Mouse (Mus musculus): ENCODE measurements at regions not wholly inside any gene's neighbourhood (a gene's known extent, or its start where the extent isn't known, plus 50 kb on each side); places are given as distances from the start of the nearest gene placed in this dataset.

DNA sequence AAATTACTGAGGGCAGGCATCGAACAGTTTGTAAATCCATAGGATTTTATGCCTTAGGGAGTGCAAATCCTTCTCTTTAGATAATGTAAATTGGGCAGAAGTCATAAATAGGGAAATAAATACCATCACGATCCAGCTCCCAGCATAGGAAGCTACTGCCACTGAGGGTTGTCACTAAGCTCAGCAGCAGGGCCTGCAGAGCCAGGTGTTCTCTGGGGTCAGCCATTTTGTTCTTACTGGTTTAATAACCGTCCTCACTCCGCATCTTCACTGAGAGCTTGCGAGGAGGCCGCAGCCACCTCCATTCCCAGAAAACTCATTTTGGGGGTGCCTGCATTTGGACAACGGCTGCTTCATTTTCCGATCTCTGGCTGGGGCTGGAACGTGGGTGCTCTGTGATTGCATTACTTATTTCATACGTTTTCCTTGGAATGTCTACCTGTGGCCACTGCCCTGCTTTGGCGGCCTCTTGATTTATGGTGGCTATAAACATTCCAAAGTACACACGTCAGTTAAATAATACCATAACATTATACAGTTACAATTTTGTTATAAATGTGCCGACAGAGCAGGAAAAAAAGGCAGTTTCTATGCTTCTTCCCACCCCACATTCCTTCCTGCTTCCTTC is 97.9 kb upstream of the Stx16 start:
- Histone ChIP-seq H3K4me3 (ENCODE audit: low read depth, low read length) (no peak overlapping the region), H3K27me3 (ENCODE audit: insufficient read depth, low read length) (no peaks in the 10 kb centered on the region), H3K9me3 (replicated peaks) (peaks cover 53% of the 10 kb centered on the region), H3K4me1 (ENCODE audit: insufficient read depth, low read depth, low read length) (no peaks in the 10 kb centered on the region), H3K36me3 (replicated peaks) (no peaks in the 10 kb centered on the region)
- DNase-seq (ENCODE audit: low spot score) (no peak), ATAC-seq (ENCODE audit: extremely low read depth, insufficient number of reproducible peaks, low FRiP score, poor library complexity, severe bottlenecking) (no peak)
- TF ChIP-seq GATA1 (IDR thresholded peaks at IDR 0.05; ENCODE audit: borderline replicate concordance, low read length) (no peak), CTCF (IDR thresholded peaks at IDR 0.05; ENCODE audit: low read depth, low read length) (no peak), POLR2AphosphoS5 (IDR thresholded peaks at IDR 0.05; ENCODE audit: insufficient replicate concordance, low read depth, low read length) (no peak), GATA2 (IDR thresholded peaks at IDR 0.05; ENCODE audit: borderline replicate concordance, low read depth, low read length) (no peak), TAL1 (conservative IDR thresholded peaks at IDR 0.05; ENCODE audit: low read depth, low read length) (no peak)

DNA sequence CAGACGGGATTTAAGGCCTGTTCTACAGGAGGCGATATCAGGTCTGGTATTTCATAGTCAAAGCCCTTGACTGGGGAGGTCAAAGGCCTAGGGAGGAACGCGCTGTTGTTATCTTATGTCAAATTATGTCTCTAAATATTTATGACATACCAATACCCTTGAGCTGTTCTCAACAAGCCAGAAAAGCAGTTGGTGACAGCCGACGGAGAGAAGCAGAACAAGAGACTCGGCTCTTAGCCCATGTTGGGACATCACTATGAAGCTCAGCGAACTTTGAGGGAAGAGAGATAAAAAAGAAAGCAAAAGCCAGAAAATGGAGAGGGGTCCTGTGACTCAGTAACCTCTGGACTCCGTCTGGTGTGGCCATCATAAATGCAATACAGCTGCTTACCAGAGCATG is 95.1 kb upstream of the Stx16 start:
- ATAC-seq (ENCODE audit: extremely low read depth, insufficient number of reproducible peaks, low FRiP score, poor library complexity, severe bottlenecking) (no peak), DNase-seq (ENCODE audit: low spot score) (no peak)

DNA sequence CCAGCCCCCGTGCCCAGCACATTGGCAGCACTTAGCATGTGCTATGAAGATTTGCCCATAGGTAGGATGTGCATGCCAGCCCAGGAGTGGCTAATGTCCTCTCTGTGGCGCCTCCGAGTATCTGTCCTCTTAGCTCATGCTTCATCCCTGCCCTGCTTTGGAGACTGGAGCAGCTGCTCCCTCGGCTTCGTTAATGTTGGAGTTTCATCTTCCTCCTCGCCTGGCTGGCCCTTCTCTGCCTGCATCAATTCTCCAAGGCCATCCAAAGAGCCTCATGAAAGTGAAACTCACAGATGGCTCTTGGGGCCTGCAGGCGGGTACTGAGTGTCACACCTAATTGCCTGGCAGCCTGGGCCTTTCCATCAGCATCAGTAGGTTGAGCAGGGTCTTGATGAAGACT is 88.6 kb upstream of the Stx16 start:
- no peak for ATAC-seq (ENCODE audit: extremely low read depth, insufficient number of reproducible peaks, low FRiP score, poor library complexity, severe bottlenecking)
- no peaks in the 10 kb centered on the region for H3K27me3 ChIP-seq (ENCODE audit: insufficient read depth, low read length)
- TF ChIP-seq GATA2 (IDR thresholded peaks at IDR 0.05; ENCODE audit: borderline replicate concordance, low read depth, low read length) (no peak), POLR2AphosphoS5 (IDR thresholded peaks at IDR 0.05; ENCODE audit: insufficient replicate concordance, low read depth, low read length) (no peak)

More for the DNA sequence above, 95.1 kb upstream of the Stx16 start:
- no peak overlapping the region for H3K4me3 ChIP-seq (ENCODE audit: low read depth, low read length)
- H3K27me3 ChIP-seq (ENCODE audit: insufficient read depth, low read length) = no peaks in the 10 kb centered on the region
- no peaks in the 10 kb centered on the region for H3K4me1 ChIP-seq (ENCODE audit: insufficient read depth, low read depth, low read length)
- H3K9me3 ChIP-seq (replicated peaks) = peaks cover 41% of the 10 kb centered on the region
- no peak for TF ChIP-seq CTCF (IDR thresholded peaks at IDR 0.05; ENCODE audit: low read depth, low read length)
- no peak for TF ChIP-seq GATA1 (IDR thresholded peaks at IDR 0.05; ENCODE audit: borderline replicate concordance, low read length)
- TF ChIP-seq GATA2 (IDR thresholded peaks at IDR 0.05; ENCODE audit: borderline replicate concordance, low read depth, low read length) = no peak
- no peak for TF ChIP-seq TAL1 (conservative IDR thresholded peaks at IDR 0.05; ENCODE audit: low read depth, low read length)
- TF ChIP-seq POLR2AphosphoS5 (IDR thresholded peaks at IDR 0.05; ENCODE audit: insufficient replicate concordance, low read depth, low read length) = no peak
- no peaks in the 10 kb centered on the region for H3K36me3 ChIP-seq (replicated peaks)

GRCm38 (mm10) chr2:173987921-173988320 is 88.2 kb upstream of the Stx16 start:
- no peaks in the 10 kb centered on the region for H3K4me1 ChIP-seq (ENCODE audit: insufficient read depth, low read depth, low read length)
- no peaks in the 10 kb centered on the region for H3K27me3 ChIP-seq (ENCODE audit: insufficient read depth, low read length)
- peaks cover 62% of the 10 kb centered on the region for H3K9me3 ChIP-seq (replicated peaks)
- TF ChIP-seq GATA2 (IDR thresholded peaks at IDR 0.05; ENCODE audit: borderline replicate concordance, low read depth, low read length) (no peak), CTCF (IDR thresholded peaks at IDR 0.05; ENCODE audit: low read depth, low read length) (no peak), TAL1 (conservative IDR thresholded peaks at IDR 0.05; ENCODE audit: low read depth, low read length) (no peak), GATA1 (IDR thresholded peaks at IDR 0.05; ENCODE audit: borderline replicate concordance, low read length) (no peak), POLR2AphosphoS5 (IDR thresholded peaks at IDR 0.05; ENCODE audit: insufficient replicate concordance, low read depth, low read length) (no peak)
- H3K36me3 ChIP-seq (replicated peaks) = no peaks in the 10 kb centered on the region
- ATAC-seq (ENCODE audit: extremely low read depth, insufficient number of reproducible peaks, low FRiP score, poor library complexity, severe bottlenecking) (no peak), DNase-seq (ENCODE audit: low spot score) (no peak)
- H3K4me3 ChIP-seq (ENCODE audit: low read depth, low read length) = no peak overlapping the region

More for the DNA sequence above, 88.6 kb upstream of the Stx16 start:
- Histone ChIP-seq H3K4me1 (ENCODE audit: insufficient read depth, low read depth, low read length) (no peaks in the 10 kb centered on the region), H3K9me3 (replicated peaks) (peaks cover 60% of the 10 kb centered on the region), H3K36me3 (replicated peaks) (no peaks in the 10 kb centered on the region), H3K4me3 (ENCODE audit: low read depth, low read length) (no peak overlapping the region)
- DNase-seq (ENCODE audit: low spot score) = no peak

GRCm38 (mm10) chr2:173988641-173989336 is 87.3 kb upstream of the Stx16 start:
- Histone ChIP-seq H3K36me3 (replicated peaks) (no peaks in the 10 kb centered on the region), H3K27me3 (ENCODE audit: insufficient read depth, low read length) (no peaks in the 10 kb centered on the region), H3K4me1 (ENCODE audit: insufficient read depth, low read depth, low read length) (no peaks in the 10 kb centered on the region), H3K9me3 (replicated peaks) (peaks cover 70% of the 10 kb centered on the region), H3K4me3 (ENCODE audit: low read depth, low read length) (no peak overlapping the region)
- ATAC-seq (ENCODE audit: extremely low read depth, insufficient number of reproducible peaks, low FRiP score, poor library complexity, severe bottlenecking) = no peak
- DNase-seq (ENCODE audit: low spot score) = no peak
- TF ChIP-seq GATA1 (IDR thresholded peaks at IDR 0.05; ENCODE audit: borderline replicate concordance, low read length) = no peak
- no peak for TF ChIP-seq CTCF (IDR thresholded peaks at IDR 0.05; ENCODE audit: low read depth, low read length)
- no peak for TF ChIP-seq GATA2 (IDR thresholded peaks at IDR 0.05; ENCODE audit: borderline replicate concordance, low read depth, low read length)
- TF ChIP-seq TAL1 (conservative IDR thresholded peaks at IDR 0.05; ENCODE audit: low read depth, low read length) = no peak
- no peak for TF ChIP-seq POLR2AphosphoS5 (IDR thresholded peaks at IDR 0.05; ENCODE audit: insufficient replicate concordance, low read depth, low read length)

GRCm38 (mm10) chr2:173990664-173991063 is 85.4 kb upstream of the Stx16 start:
- peaks cover 83% of the 10 kb centered on the region for H3K9me3 ChIP-seq (replicated peaks)
- TF ChIP-seq TAL1 (conservative IDR thresholded peaks at IDR 0.05; ENCODE audit: low read depth, low read length) (no peak), GATA2 (IDR thresholded peaks at IDR 0.05; ENCODE audit: borderline replicate concordance, low read depth, low read length) (no peak), GATA1 (IDR thresholded peaks at IDR 0.05; ENCODE audit: borderline replicate concordance, low read length) (no peak), POLR2AphosphoS5 (IDR thresholded peaks at IDR 0.05; ENCODE audit: insufficient replicate concordance, low read depth, low read length) (no peak), CTCF (IDR thresholded peaks at IDR 0.05; ENCODE audit: low read depth, low read length) (no peak)
- ATAC-seq (ENCODE audit: extremely low read depth, insufficient number of reproducible peaks, low FRiP score, poor library complexity, severe bottlenecking) (no peak), DNase-seq (ENCODE audit: low spot score) (no peak)
- no peak overlapping the region for H3K4me3 ChIP-seq (ENCODE audit: low read depth, low read length)
- H3K27me3 ChIP-seq (ENCODE audit: insufficient read depth, low read length) = no peaks in the 10 kb centered on the region
- H3K36me3 ChIP-seq (replicated peaks) = no peaks in the 10 kb centered on the region
- no peaks in the 10 kb centered on the region for H3K4me1 ChIP-seq (ENCODE audit: insufficient read depth, low read depth, low read length)

Data from G1E (cell line).